Mouse (Mus musculus) heart, adult 2 months (tissue): ENCODE results near the gene BC004004.

Experiments
- CTCF ChIP-seq: fragments of 200-600 bp; IDR thresholded peaks from 2 replicates; pipeline ENCODE4 v1.8.1; 2022; ENCODE audit warnings: antibody characterized with exemption, mild to moderate bottlenecking, moderate library complexity
- EP300 ChIP-seq: fragments of 200-500 bp; IDR thresholded peaks from 2 replicates; pipeline ENCODE4 v1.6.1; 2011; ENCODE audit warnings: low read depth, low read length, control low read depth; ENCODE audit not compliant: insufficient read depth
- POLR2A ChIP-seq: fragments of 200-500 bp; IDR thresholded peaks from 2 replicates; pipeline ENCODE4 v1.6.1; 2011; ENCODE audit warnings: mild to moderate bottlenecking, low read depth, low read length, control low read depth; ENCODE audit not compliant: insufficient read depth

GRCm38 (mm10) chr17:29304376-29305057 is 35.9 kb downstream of the BC004004 start:
- TF ChIP-seq POLR2A (no peak), CTCF (no peak), EP300 (no peak)
